Mouse (Mus musculus) embryo, embryonic 10 days (tissue): Measurements from ENCODE around the gene 1700025G04Rik.

Source experiments
- DNase-seq: peaks from one replicate; pipeline ENCODE4 v3.0.0-alpha.2; 2015; ENCODE audit warnings: low spot score

1700025G04Rik gene

GRCm38 (mm10) chr1:151994271-151994670 lies 95.7 kb downstream of the 1700025G04Rik start:
- DNase-seq = no peak

- DNase-seq = no peak
These were observed 98.4 kb downstream of the 1700025G04Rik start for GRCm38 (mm10) chr1:151991505-151991904.

- no peak for DNase-seq
These were observed 99.3 kb downstream of the 1700025G04Rik start for GRCm38 (mm10) chr1:151990615-151991014.

- no peak for DNase-seq
These were observed 101.2 kb downstream of the 1700025G04Rik start for GRCm38 (mm10) chr1:151988713-151989112.

- no peak for DNase-seq
These were observed 101.9 kb downstream of the 1700025G04Rik start for GRCm38 (mm10) chr1:151988066-151988465.

- DNase-seq = no peak
These were observed 103.7 kb downstream of the 1700025G04Rik start for GRCm38 (mm10) chr1:151986024-151986778.

- DNase-seq = no peak
These were observed 104.9 kb downstream of the 1700025G04Rik start for GRCm38 (mm10) chr1:151985056-151985455.

GRCm38 (mm10) chr1:151983991-151984390 lies 105.9 kb downstream of the 1700025G04Rik start:
- DNase-seq = no peak

GRCm38 (mm10) chr1:151980498-151980897 lies 109.4 kb downstream of the 1700025G04Rik start:
- no peak for DNase-seq

GRCm38 (mm10) chr1:151979803-151980456 lies 110.0 kb downstream of the 1700025G04Rik start:
- DNase-seq = no peak

GRCm38 (mm10) chr1:151978751-151979150 lies 111.2 kb downstream of the 1700025G04Rik start:
- DNase-seq = no peak

- no peak for DNase-seq
These were observed 112.3 kb downstream of the 1700025G04Rik start for GRCm38 (mm10) chr1:151977596-151977995.

- DNase-seq = no peak
These were observed 113.1 kb downstream of the 1700025G04Rik start for GRCm38 (mm10) chr1:151976850-151977249.

- DNase-seq = no peak
These were observed 114.2 kb downstream of the 1700025G04Rik start for GRCm38 (mm10) chr1:151975418-151976379.

GRCm38 (mm10) chr1:151974887-151975286 lies 115.0 kb downstream of the 1700025G04Rik start:
- no peak for DNase-seq

GRCm38 (mm10) chr1:151974424-151974823 lies 115.5 kb downstream of the 1700025G04Rik start:
- no peak for DNase-seq

GRCm38 (mm10) chr1:151973110-151973700 lies 116.7 kb downstream of the 1700025G04Rik start:
- no peak for DNase-seq

- DNase-seq = no peak
These were observed 118.3 kb downstream of the 1700025G04Rik start for GRCm38 (mm10) chr1:151971581-151971980.

- DNase-seq = no peak
These were observed 121.8 kb downstream of the 1700025G04Rik start for GRCm38 (mm10) chr1:151968126-151968525.

- no peak for DNase-seq
These were observed 125.1 kb downstream of the 1700025G04Rik start for GRCm38 (mm10) chr1:151964811-151965210.

GRCm38 (mm10) chr1:151963248-151963647 lies 126.7 kb downstream of the 1700025G04Rik start:
- no peak for DNase-seq

GRCm38 (mm10) chr1:151962078-151962477 lies 127.8 kb downstream of the 1700025G04Rik start:
- DNase-seq = no peak
